Mouse (Mus musculus) bone marrow macrophage, adult 2 months (primary cell): ENCODE results near the gene Gm45713.

Experiments used
- CTCF ChIP-seq: IDR thresholded peaks from 2 replicates; pipeline ENCODE4 v1.5.1; 2012; ENCODE audit warnings: low read depth, mild to moderate bottlenecking, low read length, moderate library complexity
- POLR2A ChIP-seq: IDR thresholded peaks from 2 replicates; pipeline ENCODE4 v1.6.1; 2012; ENCODE audit warnings: mild to moderate bottlenecking, low read depth, low read length, borderline replicate concordance

GRCm38 (mm10) chr7:45183672-45184071 is 47.6 kb upstream of the Gm45713 start:
- no peak for TF ChIP-seq CTCF
- TF ChIP-seq POLR2A = no peak
